Mouse (Mus musculus) liver, adult 2 months (tissue): ENCODE measurements around the gene Myh14.

Experiments used
- CTCF ChIP-seq: fragments of 200-500 bp; IDR thresholded peaks from 2 replicates; pipeline ENCODE4 v1.5.1; 2011; ENCODE audit warnings: low read depth, low read length, control low read depth
- POLR2A ChIP-seq: fragments of 200-500 bp; IDR thresholded peaks from 2 replicates; pipeline ENCODE4 v1.6.1; 2011; ENCODE audit warnings: low read length, control low read depth; ENCODE audit not compliant: insufficient read depth; ENCODE audit errors: extremely low read depth

- TF ChIP-seq POLR2A = no peak
- TF ChIP-seq CTCF = no peak
These were observed 76.9 kb downstream of the Myh14 start for GRCm38 (mm10) chr7:44593775-44594174.
